Mouse (Mus musculus) cerebellum, adult 11 months (tissue): Measurements from ENCODE around the gene Mfn2.

Experiments
- DNase-seq: peaks from one replicate; pipeline ENCODE4 v3.0.0; 2022

The Mfn2 gene

DNA sequence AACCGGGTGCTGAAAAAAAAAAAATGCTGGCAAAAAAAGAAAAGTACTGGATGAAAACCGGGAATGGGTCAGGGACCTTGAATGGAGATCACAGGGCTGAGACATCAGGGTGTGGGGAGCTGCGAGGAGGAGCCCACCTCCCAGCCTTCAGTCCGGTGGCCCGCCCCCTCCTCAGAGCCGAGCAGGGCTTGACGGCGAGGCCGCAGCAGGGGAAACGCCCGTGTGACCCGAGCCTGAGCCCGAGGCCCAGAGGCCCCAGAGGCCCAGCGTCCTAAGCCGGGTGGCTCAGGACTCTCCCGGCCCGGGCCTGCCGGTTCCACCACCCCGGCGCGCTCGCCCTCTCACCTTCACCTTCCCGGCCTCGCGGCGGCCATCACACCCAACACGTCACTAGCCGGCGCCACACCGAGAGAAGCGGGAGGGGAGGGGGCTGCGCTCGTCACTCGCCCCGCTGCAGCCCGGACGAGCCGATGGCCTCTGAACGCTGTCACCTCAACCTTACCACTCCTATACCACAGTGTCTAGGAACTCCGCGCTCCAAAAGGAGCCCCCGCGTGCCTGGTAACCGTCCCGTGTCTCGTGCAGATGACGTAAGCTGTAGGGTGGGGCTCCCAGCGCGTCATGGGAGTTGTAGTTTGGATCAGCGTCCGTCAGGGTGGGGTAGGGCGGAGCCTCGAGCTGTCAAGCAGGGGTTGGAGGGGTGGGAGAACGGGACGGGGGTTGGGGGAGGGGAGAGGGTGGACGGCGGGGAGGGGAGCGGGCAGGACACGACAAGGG is at the start of gene Mfn2:
Gene Mfn2, minus strand, starts transcription at position 392 of the 777 bp plus-strand sequence.
- peak; percentile 92 for DNase-seq

DNA sequence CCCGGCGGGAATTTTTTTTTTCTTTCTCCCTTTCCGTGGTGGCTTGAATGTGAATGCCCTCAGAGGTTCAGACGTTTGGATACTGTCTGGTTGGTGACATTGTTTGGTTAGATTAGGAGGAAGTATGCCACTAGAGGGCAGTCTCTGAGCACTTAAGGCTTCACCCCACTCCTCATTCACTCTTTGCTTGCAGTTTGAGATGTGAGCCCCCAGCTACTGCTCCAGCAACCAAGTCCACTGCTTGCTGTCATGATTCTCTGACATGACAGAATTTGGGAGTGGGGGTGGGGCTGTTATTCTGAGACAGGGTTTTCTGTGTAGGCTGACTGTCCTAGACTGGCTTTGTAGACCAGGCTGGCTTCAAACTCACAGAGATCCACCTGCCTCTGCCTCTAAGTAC is 49.1 kb upstream of the Mfn2 start:
- DNase-seq = no peak

DNA sequence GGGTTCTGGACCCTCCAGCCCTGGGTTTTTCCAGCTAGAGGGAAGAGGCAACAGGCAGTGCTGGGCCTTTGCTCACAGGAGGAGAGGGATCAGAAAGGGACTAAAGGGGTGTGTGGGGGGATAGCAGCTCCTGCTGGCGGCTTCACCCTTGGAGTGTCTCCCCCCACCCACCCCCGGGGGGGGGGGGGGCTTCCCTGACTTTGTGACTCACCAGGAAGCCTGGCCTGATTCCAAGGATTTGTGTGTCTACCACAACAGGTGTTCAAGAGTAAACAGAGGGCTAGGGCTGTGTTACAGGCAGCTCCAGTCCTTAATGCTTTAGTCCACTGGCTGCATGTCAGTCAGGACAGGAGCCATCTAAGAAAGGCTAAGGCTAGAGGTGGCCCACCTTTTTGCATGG is 43.0 kb upstream of the Mfn2 start:
- DNase-seq = no peak

DNA sequence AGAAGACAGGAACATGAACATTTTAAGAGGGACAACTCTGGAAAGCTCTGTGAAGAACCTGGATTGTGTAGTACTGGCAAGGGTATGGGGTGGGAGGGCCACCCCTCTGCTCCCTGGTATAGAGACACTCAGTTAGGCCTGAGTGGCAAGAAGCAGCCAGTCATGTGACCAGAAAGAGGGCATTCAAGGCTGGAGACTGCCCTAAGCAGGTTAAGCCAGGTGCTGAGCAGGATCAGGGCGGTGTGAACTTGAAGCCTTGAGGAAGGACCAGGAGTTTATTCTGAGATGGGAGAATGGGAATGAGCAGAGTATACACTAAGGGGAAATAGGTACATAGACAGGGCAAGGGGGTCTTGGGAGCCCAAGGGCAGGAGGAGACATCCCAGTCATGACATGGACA is 38.5 kb upstream of the Mfn2 start:
- DNase-seq = no peak

DNA sequence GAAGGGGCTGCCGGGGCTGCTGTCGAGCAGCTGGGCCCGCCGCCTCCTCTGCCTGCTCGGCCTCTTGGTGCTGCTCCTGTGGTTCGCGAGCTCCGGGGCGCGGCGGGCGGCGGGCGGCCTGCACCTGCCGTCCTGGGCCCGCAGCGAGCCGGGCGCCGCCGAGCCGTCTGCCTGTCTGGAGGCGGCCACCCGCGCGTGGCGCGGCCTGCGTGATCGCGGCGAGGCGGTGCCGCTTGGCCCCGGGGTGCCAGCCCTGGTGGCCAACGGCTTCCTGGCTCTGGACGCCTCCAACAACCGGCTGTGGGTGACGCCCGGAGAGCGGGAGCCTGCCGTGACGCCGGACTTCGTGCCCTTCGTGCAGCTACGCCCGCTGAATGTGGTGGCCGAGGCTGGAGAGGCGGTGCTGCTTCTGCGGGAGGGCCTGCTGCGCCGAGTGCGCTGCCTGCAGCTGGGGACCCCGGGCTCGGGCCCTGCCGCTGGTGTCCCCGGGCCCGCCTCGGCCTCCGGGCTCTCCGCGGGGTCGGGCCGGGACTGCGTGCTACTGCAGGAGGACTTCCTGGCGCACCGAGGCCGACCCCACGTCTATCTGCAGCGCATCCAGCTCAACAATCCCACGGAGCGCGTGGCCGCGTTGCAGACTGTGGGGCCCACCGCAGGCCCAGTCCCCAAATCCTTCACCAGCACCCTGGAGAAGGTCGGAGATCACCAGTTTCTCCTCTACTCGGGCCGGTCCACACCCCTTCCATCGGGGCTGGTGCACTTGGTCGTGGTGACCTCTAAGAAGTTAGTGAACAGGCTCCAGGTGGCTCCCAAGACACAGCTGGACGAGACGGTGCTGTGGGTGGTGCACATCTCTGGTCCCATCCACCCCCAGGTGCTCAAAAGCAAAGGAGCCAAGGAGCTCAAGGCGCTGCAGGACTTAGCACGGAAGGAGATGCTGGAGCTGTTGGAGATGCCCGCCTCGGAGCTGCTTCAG is 36.8 kb upstream of the Mfn2 start:
- peak; percentile 24 for DNase-seq

DNA sequence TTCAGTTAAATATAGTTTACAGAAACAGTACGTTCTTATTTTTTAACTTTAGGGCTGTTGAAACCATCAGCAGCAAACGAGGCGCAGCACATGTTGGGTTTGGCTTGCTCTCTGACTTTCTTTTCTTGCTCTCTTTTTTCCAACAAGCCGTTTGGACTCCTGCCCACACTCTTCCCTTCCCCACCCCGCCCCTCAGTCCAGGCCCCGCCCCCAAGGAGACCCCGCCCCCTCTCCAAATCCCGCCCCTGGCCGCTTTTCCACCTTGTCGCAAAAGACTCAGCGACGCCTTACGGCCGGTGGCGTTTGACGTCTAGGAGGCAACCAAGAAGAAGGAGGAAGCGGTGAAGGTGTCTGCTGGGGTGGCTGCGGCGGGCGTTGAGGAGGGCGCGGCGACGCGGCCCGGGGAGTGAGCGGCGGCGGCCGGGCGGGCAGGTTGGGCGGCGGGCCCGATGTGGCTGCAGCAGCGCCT is 36.1 kb upstream of the Mfn2 start, which contains the start of gene 2510039O18Rik:
Gene 2510039O18Rik, plus strand, starts transcription at position 320 of the 469 bp plus-strand sequence.
- peak; percentile 72 for DNase-seq

DNA sequence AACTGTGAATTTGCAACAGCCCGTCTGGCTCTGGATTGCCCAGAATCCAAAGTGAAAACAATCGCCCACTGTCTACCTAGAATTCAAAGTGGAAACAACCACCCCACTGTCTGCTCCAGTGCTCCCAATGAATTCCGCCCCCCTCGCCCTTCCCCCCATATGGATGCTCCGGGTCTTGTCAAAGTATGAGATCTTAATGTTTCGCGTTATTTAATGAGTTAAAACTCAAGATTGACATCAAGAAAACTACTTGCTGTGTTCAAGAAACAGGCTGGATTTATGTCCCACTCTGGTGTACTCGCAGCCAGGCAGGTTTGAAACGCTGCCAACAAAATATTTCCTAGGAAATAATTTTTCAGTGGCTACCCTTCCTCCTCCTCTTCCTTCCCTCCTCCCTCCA is 35.6 kb upstream of the Mfn2 start:
- DNase-seq = no peak

DNA sequence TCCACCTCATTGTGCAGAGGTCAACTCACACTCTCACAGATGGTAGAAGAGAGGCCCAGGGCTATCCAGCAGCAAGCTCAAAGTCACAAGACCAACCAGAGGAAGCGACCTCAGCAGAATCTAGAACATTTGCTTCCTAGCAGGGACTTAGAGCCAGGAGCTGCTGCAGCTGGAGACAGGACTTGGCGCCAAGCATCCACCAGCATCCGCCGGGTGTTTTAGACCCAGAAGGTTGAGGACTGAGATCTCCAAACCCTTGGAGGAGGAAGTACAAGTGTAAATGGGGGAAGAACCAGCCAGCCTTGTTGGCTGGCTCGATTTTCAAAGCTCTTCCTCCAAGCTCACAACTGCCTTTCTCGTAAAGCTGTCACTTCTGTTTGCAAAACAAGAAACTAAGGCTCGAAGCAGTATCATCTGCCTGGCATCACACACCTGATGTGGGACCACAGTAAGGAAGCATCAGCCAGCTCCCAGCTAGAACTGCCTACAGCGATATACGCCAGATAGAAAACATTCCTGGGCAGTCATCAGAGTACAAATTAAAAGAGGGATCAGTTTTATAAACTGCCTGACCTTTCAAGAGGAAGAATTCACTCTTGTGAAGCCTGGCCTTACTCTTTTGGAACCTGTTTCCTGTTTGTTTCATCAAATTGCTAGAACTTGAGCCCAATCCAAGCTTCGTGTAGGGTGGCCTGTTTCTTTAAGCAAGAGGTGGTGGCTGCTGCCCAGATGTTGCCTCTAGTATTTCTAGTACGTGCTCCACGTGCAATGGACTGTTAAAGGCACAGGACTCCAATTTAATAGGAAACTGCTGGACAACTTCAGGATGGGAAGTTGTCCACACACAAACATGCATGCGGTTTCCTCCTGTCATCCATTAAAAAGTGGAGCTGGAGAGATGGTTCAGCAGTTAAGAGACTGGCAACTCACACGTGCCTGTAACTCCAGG is 33.9 kb upstream of the Mfn2 start:
- no peak for DNase-seq

DNA sequence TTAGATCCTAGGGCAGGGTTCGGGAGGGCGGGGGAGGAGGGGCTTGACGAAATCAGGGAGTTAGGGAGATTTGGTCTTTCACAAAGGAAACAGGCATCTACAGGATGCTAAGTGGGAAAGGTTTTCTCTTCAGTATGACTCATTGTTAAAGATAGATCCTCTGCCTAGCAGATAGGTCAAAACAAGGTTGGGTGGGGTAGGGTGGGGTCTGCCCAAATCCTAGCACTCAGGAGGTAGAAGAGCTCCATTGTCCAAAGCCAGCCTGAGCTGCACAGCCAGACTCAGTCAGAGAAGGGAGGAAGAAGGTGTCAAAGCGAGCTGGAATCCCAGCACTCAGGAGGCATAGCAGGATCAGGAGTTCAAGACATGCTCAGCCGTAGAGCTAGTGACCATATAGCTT is 33.0 kb upstream of the Mfn2 start:
- DNase-seq = no peak

DNA sequence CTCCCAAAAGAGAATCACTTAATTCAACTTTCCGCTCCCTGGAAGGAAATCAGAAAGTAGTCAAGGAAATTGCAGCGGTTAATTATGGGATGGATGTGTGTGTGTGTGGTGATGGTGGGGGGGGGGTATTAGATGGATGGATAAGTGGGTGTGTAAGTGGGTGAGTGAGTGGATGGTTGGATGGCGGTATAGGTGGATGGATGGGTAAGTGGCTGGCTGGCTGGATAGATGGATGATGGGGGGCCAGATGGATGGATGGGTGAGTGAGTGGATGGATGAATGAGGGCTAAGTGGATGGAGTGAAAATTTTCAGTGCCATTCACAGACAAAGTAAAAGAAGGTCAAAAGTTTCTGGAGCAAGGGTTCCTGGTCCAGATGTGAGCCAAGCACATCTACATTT is 32.5 kb upstream of the Mfn2 start:
- DNase-seq = no peak

DNA sequence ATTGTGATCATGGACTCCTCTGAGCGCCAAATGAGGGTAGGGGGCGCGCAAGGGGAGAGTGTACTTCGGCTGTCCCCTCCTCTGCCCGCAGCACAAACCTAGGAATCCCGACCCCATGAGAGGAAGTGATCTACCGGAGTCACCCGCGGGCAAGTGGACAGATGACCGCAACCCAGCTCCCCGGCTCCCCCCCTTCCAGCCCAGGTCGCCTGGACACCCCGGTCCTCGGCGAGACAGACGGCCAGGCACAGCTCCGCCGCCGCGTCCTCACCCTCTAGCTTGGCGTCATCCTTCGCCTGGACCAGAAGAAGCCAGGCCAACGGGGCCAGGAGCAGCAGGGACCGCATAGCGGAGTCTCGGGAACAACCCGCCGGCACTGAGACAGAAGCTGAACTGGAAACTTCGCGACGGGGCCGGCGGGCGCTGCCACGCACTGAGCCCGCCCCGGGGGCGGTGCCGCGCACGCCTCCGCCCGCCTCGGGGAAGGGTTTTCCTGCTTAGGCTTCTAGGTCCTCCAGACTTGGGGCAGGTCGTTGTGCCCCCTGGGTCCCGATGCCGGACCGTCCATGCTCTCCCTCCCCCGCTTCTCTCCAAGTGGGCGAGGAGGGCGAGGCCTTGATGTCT is 31.9 kb upstream of the Mfn2 start, which contains the start of gene Plod1:
Gene Plod1, minus strand, starts transcription at position 437 of the 624 bp plus-strand sequence.
- peak; percentile 53 for DNase-seq

DNA sequence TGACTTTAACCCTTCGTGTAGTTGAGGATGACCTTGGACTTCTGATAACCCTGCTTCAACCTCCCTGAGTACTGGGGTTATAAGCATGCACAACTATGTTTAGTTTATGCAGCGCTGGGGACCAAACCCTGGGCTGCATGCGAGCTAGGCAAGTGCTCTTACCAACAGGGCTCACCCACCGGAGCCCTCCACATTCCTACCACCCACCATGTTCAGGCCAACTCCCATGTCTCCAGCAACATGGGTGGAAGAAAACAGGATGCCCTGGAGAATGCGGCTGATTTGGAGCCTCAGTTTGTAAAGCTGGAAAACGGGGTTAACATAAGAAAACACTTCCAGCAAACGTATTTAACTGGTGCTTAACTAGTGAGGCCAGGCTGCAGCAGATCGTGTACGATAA is 31.4 kb upstream of the Mfn2 start:
- DNase-seq = no peak

DNA sequence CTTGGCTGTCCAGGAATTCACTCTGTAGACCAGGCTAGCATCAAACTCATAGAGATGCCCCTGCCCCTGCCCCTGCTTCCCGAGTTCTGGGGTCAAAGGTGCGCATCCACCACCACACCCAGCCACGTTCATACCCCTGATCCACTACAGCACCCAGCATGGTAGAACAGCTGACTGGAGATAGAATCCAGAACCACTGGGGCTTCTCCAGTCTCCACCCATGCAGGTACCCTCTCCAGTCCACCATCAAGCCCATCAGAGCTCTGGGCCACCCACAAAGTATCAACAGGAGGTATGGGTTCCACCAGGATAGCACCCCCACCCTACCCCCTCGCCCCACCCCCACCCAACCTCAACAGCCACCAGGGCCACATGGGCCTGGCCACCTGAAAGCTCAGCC is 30.1 kb upstream of the Mfn2 start:
- DNase-seq = no peak

DNA sequence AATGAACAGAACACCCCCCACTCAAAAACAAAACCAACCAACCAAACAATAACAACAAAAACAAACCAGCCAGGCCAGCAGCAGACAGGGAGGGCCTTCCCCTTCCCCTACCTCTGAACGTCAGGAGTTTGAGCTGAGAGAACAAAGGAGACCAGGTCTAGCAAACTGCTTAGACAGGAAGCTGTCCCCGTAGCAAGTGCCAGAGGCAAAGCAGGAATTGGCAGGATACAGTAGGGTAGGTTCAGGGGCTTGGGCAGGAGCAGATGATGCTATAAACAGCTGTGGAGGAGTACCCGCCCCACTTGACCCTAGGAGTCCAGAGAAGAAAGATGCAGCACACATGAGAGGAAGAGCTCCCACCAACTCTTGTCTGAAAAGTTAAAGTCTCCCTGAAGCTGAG is 29.6 kb upstream of the Mfn2 start:
- no peak for DNase-seq

DNA sequence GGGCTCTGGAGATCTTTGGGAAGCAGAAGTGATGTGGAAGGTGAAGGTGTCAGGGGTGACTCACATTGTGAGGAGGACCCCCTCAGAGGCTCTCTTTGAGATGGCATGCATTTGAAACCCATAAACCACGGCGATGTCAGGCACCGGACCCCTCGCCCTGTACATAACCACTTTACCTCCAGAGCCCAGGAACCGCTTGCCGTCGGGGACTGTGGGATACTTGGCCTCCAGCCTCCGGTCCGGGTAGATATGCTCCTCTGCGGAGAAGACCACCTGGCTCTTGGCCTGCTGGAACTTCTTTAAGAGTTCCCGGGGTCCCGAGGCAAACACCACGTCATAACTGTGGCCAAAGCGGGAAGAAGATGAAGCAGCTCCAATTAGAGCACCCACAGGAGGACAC is 26.4 kb upstream of the Mfn2 start:
- DNase-seq = no peak

DNA sequence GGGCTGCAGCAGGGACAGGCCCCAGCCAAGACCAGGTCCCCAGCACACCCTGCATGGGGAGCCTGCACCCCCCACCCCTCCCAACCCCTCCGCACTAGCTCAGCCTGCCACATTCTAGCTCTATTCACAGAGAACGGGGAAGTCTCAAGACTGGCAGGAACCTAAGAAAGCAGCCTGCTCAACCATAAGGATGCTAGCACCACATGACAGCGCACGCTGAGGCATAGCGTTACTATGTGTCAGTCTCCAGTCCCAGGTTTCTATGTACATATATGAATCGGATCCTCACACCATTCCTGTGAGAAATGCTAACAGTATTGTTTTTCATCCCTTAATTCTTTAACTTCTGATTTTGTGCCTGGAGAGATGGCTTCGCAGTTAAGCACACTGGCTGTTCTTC is 24.0 kb upstream of the Mfn2 start:
- DNase-seq = no peak

DNA sequence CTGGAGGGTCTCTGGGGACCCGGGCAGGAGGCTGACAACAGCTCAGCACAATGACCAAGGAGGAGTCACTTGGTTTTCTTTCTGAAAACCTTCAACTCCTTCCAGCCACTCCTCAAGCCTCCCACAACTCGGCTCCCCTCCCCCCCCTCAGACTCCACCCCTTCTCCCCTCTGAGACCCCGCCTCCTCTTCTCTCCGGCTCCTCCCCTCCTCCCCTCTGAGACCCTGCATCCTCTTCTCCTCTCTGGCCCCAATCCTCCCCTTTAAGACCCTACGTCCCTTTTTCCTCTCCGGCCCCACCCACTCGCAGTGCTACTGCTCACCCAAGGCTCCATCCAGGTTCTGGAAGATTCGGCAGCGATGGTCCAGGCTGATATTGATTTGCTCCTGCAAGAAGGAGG is 23.6 kb upstream of the Mfn2 start:
- DNase-seq = no peak

DNA sequence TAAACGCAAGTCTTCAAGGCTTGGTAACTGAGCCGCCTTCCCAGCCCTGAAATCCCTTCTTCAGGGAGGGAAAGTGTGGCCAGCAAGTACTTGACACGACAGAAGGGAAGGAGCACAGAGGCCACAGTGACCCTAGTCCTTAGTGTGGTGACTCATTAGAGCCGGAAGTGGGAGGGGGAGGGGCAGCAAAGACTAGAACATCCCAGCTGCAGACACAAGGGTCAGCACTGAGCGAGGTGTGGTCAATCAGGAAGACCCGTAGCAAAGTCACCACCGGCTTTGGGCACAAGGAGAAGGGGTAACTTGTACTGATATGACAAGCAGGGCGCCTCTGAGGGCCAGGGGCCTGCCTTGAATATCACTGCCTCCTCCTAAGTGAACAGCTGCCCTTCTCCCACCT is 23.2 kb upstream of the Mfn2 start:
- DNase-seq = no peak

DNA sequence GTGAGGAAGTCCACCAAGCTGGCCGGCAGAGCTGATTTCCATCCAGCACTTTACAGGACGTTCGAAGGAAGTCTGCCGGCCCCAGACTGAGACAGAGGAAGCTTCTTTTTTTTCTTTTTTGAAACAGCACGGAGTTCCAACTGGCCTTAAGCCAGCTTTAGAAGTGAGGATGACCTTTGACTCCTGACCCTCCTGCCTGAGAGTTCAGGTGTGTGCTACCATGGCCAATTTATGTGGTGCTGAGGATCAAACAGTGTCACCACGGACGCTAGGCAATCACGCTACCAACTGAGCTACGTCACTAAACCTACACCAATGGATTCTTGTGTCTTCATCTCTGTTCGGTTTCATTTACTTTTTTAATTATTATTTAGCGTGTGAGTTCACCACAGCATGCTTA is 17.8 kb upstream of the Mfn2 start:
- no peak for DNase-seq

DNA sequence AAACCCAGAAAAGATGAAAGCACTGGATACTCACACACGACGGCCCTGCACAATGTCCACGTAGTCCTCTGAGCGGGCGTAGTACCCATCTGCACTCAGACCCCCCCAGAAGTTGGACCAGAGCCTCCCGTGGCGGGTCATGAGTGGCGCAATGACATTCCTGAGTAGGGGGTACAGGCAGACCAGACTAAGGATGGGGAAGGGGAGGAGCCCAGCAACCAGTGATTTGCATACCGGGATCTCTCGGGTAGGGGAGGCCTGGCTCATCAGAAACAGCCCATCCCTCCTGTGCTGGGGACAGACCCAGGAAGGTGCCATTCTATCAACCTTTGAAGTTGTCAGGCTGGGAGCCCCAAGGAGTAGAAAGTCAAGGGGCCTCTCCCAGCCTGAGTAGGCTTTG is 16.5 kb upstream of the Mfn2 start:
- DNase-seq = no peak

DNA sequence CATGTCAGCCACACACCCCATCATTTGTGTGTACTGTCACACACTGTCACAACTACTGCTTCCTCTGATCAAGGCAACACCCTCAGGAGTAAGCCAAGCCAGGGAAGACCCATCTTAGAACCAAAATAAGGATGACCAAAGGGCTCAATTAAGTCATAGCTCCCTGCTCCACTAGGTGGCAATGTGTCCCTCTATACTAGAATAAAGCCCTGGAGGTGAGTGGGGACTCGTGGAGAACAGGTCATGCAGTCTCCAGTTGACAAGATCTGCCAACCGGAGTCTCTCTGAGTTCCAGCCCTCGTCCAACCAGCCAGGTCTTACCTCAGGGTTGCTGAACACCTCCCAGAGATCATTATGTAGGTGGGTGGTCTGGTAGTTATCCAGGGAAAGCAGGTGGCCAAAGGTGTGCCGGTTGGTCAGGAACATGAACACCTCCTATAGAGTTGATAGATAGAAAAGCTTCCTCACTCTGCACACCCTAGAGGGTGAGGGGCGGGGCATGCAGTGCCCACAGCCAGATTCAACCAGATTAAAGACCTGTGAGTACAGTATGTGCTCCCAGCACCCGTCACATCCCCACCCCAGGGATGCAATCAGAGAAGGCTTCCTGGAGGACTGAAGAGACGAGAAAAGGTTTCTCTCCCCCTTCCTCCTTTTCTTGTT is 14.1 kb upstream of the Mfn2 start:
- no peak for DNase-seq

DNA sequence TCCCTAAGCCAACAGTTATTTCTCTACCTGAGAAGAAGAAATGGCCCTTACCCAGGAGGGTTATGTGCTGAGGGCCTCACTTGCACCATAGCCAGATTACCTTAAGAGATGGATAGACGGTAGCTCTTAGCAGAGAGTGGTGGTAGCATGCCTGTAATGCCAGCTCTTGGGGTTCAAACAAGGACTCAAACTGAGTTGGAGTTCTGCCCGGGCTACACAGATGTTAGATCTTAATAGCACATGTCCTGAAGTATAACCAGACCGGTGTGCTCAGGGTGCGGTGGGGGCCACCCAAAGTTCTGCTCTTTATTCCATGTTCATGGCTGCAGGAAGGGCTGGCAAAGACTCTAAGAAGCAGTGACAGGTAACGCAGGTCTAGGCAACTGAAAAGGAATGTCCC is 5.0 kb upstream of the Mfn2 start:
- no peak for DNase-seq
